Mouse (Mus musculus) activated CD4-positive, CD25-positive, alpha-beta regulatory T cell, adult 4 months (primary cell): ENCODE measurements around the gene Hoxa10. TPM values are rescaled to one million over a fixed set of nuclear protein-coding genes. Genes with fewer than 3 reads are reported as not detected.

Experiments
- polyA plus RNA-seq, 2 experiments: library from polyadenylated mRNA; unstranded; fragments of 100-300 nt; shearing (Covaris generic); gene quantifications; one replicate each; pipeline ENCODE4 v1.2.1; 2017

Hoxa10 gene
- polyA plus RNA-seq, 2 experiments from 2014 or later: not detected

Other genes starting within 250 kb of the Hoxa10 start
- gene Skap2, start 228.3 kb downstream of the Hoxa10 start, polyA plus RNA-seq: 10 to 100 TPM; 15.6 to 20.1 TPM
- gene Hoxa1, start 82.5 kb downstream of the Hoxa10 start, polyA plus RNA-seq: not detected
- gene Hoxa2, start 76.0 kb downstream of the Hoxa10 start, polyA plus RNA-seq: not detected
- gene 5730596B20Rik, start 63.4 kb downstream of the Hoxa10 start, polyA plus RNA-seq: not detected
- gene Hoxa4, start 49.1 kb downstream of the Hoxa10 start, polyA plus RNA-seq: not detected
- gene Hoxa5, start 36.3 kb downstream of the Hoxa10 start, polyA plus RNA-seq: not detected
- not detected for gene Hoxa6, start 32.1 kb downstream of the Hoxa10 start, polyA plus RNA-seq
- under 1 TPM in 1 of 2 experiments, not detected in 1; 0.21 TPM for gene Hoxa3, start 27.5 kb downstream of the Hoxa10 start, polyA plus RNA-seq
- not detected for gene Gm28308, start 27.5 kb downstream of the Hoxa10 start, polyA plus RNA-seq
- not detected for gene Hoxa7, start 19.0 kb downstream of the Hoxa10 start, polyA plus RNA-seq
- gene Hoxa9, start 9.8 kb downstream of the Hoxa10 start, polyA plus RNA-seq: under 1 TPM in 1 of 2 experiments, not detected in 1; 0.11 TPM
- gene Hoxa11, start 5.0 kb upstream of the Hoxa10 start, polyA plus RNA-seq: not detected
- gene Hoxa13, start 20.0 kb upstream of the Hoxa10 start, polyA plus RNA-seq: not detected
- not detected for gene Evx1, start 72.6 kb upstream of the Hoxa10 start, polyA plus RNA-seq